Mouse (Mus musculus): ENCODE measurements around the gene Stpg3. TPM values are rescaled to one million over a fixed set of nuclear protein-coding genes. Genes with fewer than 3 reads are reported as not detected.
A peak's percentile ranks its signal among the peaks of the same experiment; 100 is the strongest.

The Stpg3 gene
- total RNA-seq, 1 experiment from 2014 or later: not detected

GRCm38 (mm10) chr2:25240310-25240709 is 25.9 kb upstream of the Stpg3 start:
- no peak for ATAC-seq (replicated peaks in 1 of 2; ENCODE audit: insufficient read depth in 1 of 2, low FRiP score in 2 of 2, low TSS enrichment in 1 of 2, low read depth in 1 of 2, poor library complexity in 2 of 2, severe bottlenecking in 2 of 2)

- no peak for ATAC-seq (replicated peaks in 1 of 2; ENCODE audit: insufficient read depth in 1 of 2, low FRiP score in 2 of 2, low TSS enrichment in 1 of 2, low read depth in 1 of 2, poor library complexity in 2 of 2, severe bottlenecking in 2 of 2)
Measured at GRCm38 (mm10) chr2:25239766-25240165, 25.3 kb upstream of the Stpg3 start.

- ATAC-seq (replicated peaks in 1 of 2; ENCODE audit: insufficient read depth in 1 of 2, low FRiP score in 2 of 2, low TSS enrichment in 1 of 2, low read depth in 1 of 2, poor library complexity in 2 of 2, severe bottlenecking in 2 of 2): no peak
Measured at GRCm38 (mm10) chr2:25238106-25238505, 23.7 kb upstream of the Stpg3 start.

GRCm38 (mm10) chr2:25237522-25237921 is 23.1 kb upstream of the Stpg3 start:
- ATAC-seq (replicated peaks in 1 of 2; ENCODE audit: insufficient read depth in 1 of 2, low FRiP score in 2 of 2, low TSS enrichment in 1 of 2, low read depth in 1 of 2, poor library complexity in 2 of 2, severe bottlenecking in 2 of 2): no peak

- no peak for ATAC-seq (replicated peaks in 1 of 2; ENCODE audit: insufficient read depth in 1 of 2, low FRiP score in 2 of 2, low TSS enrichment in 1 of 2, low read depth in 1 of 2, poor library complexity in 2 of 2, severe bottlenecking in 2 of 2)
Measured at GRCm38 (mm10) chr2:25236614-25237013, 22.2 kb upstream of the Stpg3 start, which contains the start of gene Rnf224. TSS of gene Rnf224 (minus strand) at chr2:25236787.

- no peak for ATAC-seq (replicated peaks in 1 of 2; ENCODE audit: insufficient read depth in 1 of 2, low FRiP score in 2 of 2, low TSS enrichment in 1 of 2, low read depth in 1 of 2, poor library complexity in 2 of 2, severe bottlenecking in 2 of 2)
Measured at GRCm38 (mm10) chr2:25234551-25235220, 20.2 kb upstream of the Stpg3 start.

GRCm38 (mm10) chr2:25234050-25234449 is 19.6 kb upstream of the Stpg3 start, which contains the start of gene Slc34a3:
TSS of gene Slc34a3 (minus strand) at chr2:25234364.
- no peak for ATAC-seq (replicated peaks in 1 of 2; ENCODE audit: insufficient read depth in 1 of 2, low FRiP score in 2 of 2, low TSS enrichment in 1 of 2, low read depth in 1 of 2, poor library complexity in 2 of 2, severe bottlenecking in 2 of 2)

- peak; percentile 63 to 77 for ATAC-seq (replicated peaks in 1 of 2; ENCODE audit: insufficient read depth in 1 of 2, low FRiP score in 2 of 2, low TSS enrichment in 1 of 2, low read depth in 1 of 2, poor library complexity in 2 of 2, severe bottlenecking in 2 of 2)
Measured at GRCm38 (mm10) chr2:25233421-25233820, 19.0 kb upstream of the Stpg3 start.

GRCm38 (mm10) chr2:25231038-25231437 is 16.6 kb upstream of the Stpg3 start:
- ATAC-seq (replicated peaks in 1 of 2; ENCODE audit: insufficient read depth in 1 of 2, low FRiP score in 2 of 2, low TSS enrichment in 1 of 2, low read depth in 1 of 2, poor library complexity in 2 of 2, severe bottlenecking in 2 of 2): no peak

- ATAC-seq (replicated peaks in 1 of 2; ENCODE audit: insufficient read depth in 1 of 2, low FRiP score in 2 of 2, low TSS enrichment in 1 of 2, low read depth in 1 of 2, poor library complexity in 2 of 2, severe bottlenecking in 2 of 2): no peak
Measured at GRCm38 (mm10) chr2:25230581-25230980, 16.1 kb upstream of the Stpg3 start.

- ATAC-seq (replicated peaks in 1 of 2; ENCODE audit: insufficient read depth in 1 of 2, low FRiP score in 2 of 2, low TSS enrichment in 1 of 2, low read depth in 1 of 2, poor library complexity in 2 of 2, severe bottlenecking in 2 of 2): no peak
Measured at GRCm38 (mm10) chr2:25229582-25229981, 15.1 kb upstream of the Stpg3 start.

- no peak for ATAC-seq (replicated peaks in 1 of 2; ENCODE audit: insufficient read depth in 1 of 2, low FRiP score in 2 of 2, low TSS enrichment in 1 of 2, low read depth in 1 of 2, poor library complexity in 2 of 2, severe bottlenecking in 2 of 2)
Measured at GRCm38 (mm10) chr2:25228995-25229530, 14.6 kb upstream of the Stpg3 start.

GRCm38 (mm10) chr2:25228431-25228889 is 14.0 kb upstream of the Stpg3 start:
- ATAC-seq (replicated peaks in 1 of 2; ENCODE audit: insufficient read depth in 1 of 2, low FRiP score in 2 of 2, low TSS enrichment in 1 of 2, low read depth in 1 of 2, poor library complexity in 2 of 2, severe bottlenecking in 2 of 2): peak; percentile 38 to 51

- ATAC-seq (replicated peaks in 1 of 2; ENCODE audit: insufficient read depth in 1 of 2, low FRiP score in 2 of 2, low TSS enrichment in 1 of 2, low read depth in 1 of 2, poor library complexity in 2 of 2, severe bottlenecking in 2 of 2): no peak
Measured at GRCm38 (mm10) chr2:25227406-25227805, 13.0 kb upstream of the Stpg3 start.

GRCm38 (mm10) chr2:25226864-25227263 is 12.4 kb upstream of the Stpg3 start:
- ATAC-seq (replicated peaks in 1 of 2; ENCODE audit: insufficient read depth in 1 of 2, low FRiP score in 2 of 2, low TSS enrichment in 1 of 2, low read depth in 1 of 2, poor library complexity in 2 of 2, severe bottlenecking in 2 of 2): no peak

GRCm38 (mm10) chr2:25225811-25226379 is 11.5 kb upstream of the Stpg3 start:
- no peak for ATAC-seq (replicated peaks in 1 of 2; ENCODE audit: insufficient read depth in 1 of 2, low FRiP score in 2 of 2, low TSS enrichment in 1 of 2, low read depth in 1 of 2, poor library complexity in 2 of 2, severe bottlenecking in 2 of 2)

- ATAC-seq (replicated peaks in 1 of 2; ENCODE audit: insufficient read depth in 1 of 2, low FRiP score in 2 of 2, low TSS enrichment in 1 of 2, low read depth in 1 of 2, poor library complexity in 2 of 2, severe bottlenecking in 2 of 2): peak; percentile 78 to 81
Measured at GRCm38 (mm10) chr2:25224766-25225752, 10.6 kb upstream of the Stpg3 start.

- ATAC-seq (replicated peaks in 1 of 2; ENCODE audit: insufficient read depth in 1 of 2, low FRiP score in 2 of 2, low TSS enrichment in 1 of 2, low read depth in 1 of 2, poor library complexity in 2 of 2, severe bottlenecking in 2 of 2): no peak
Measured at GRCm38 (mm10) chr2:25224492-25224765, 10.0 kb upstream of the Stpg3 start, which contains the start of gene Tubb4b. TSS of gene Tubb4b (minus strand) at chr2:25224702.

Data from hematopoietic stem cell, adult 5-6 weeks (primary cell).